Mouse (Mus musculus) myocyte (in vitro differentiated cells): ENCODE measurements around the gene Hnrnpul1. TPM values are rescaled to one million over a fixed set of nuclear protein-coding genes. Genes with fewer than 3 reads are reported as not detected.

Experiments used
- H3K27me3 ChIP-seq: one replicate; pipeline ENCODE4 v1.6.1; 2011; ENCODE audit not compliant: control insufficient read depth, insufficient read depth, insufficient read length
- H3K36me3 ChIP-seq: one replicate; pipeline ENCODE4 v1.6.1; 2011; ENCODE audit not compliant: control insufficient read depth, insufficient read depth
- H3K4me2 ChIP-seq: one replicate; pipeline ENCODE4 v1.6.1; 2011; ENCODE audit warnings: low read depth, control low read depth
- H3K4me3 ChIP-seq: one replicate; pipeline ENCODE4 v1.5.1; 2011; ENCODE audit warnings: mild to moderate bottlenecking, control low read depth, moderate library complexity
- H3K79me2 ChIP-seq: one replicate; pipeline ENCODE4 v1.6.1; 2011; ENCODE audit not compliant: control insufficient read depth, insufficient read depth
- H3ac ChIP-seq: one replicate; pipeline ENCODE4 v1.6.1; 2011; ENCODE audit not compliant: control insufficient read depth, insufficient read length
- CEBPB ChIP-seq: IDR thresholded peaks from 2 replicates; pipeline ENCODE4 v1.6.1; 2011; ENCODE audit warnings: mild to moderate bottlenecking, moderate library complexity; ENCODE audit not compliant: poor library complexity, insufficient read depth, severe bottlenecking
- E2F4 ChIP-seq: IDR thresholded peaks from one replicate; pipeline ENCODE4 v1.6.1; 2011; ENCODE audit warnings: mild to moderate bottlenecking, control low read depth, moderate library complexity; ENCODE audit not compliant: insufficient read depth
- MAX ChIP-seq: IDR thresholded peaks from one replicate; pipeline ENCODE4 v1.6.1; 2011; ENCODE audit warnings: low read depth, mild to moderate bottlenecking, control low read depth
- MYOD1 ChIP-seq, 3 experiments: IDR thresholded peaks; one replicate each; pipeline ENCODE4 v1.6.1; 2011; ENCODE audit warnings: control low read depth in 2 of 3, low read depth in 2 of 3, mild to moderate bottlenecking in 2 of 3, moderate library complexity in 1 of 3; ENCODE audit not compliant: insufficient read length in 2 of 3, control insufficient read depth in 1 of 3
- MYOG ChIP-seq, 3 experiments: IDR thresholded peaks; one replicate each; pipeline ENCODE4 v1.6.1; 2011; ENCODE audit warnings: control low read depth in 2 of 3, low read depth in 2 of 3, mild to moderate bottlenecking in 2 of 3; ENCODE audit not compliant: insufficient read length in 2 of 3, control insufficient read depth in 1 of 3, insufficient read depth in 1 of 3
- POLR2A ChIP-seq: IDR thresholded peaks from one replicate; pipeline ENCODE4 v1.6.1; 2011; ENCODE audit warnings: low read depth, mild to moderate bottlenecking, control low read depth, moderate library complexity; ENCODE audit not compliant: insufficient read length
- POLR2AphosphoS2 ChIP-seq: IDR thresholded peaks from one replicate; pipeline ENCODE4 v1.6.1; 2011; ENCODE audit warnings: low read depth, control low read depth; ENCODE audit not compliant: insufficient read length
- REST ChIP-seq: IDR thresholded peaks from one replicate; pipeline ENCODE4 v1.6.1; 2011; ENCODE audit warnings: mild to moderate bottlenecking, control low read depth, moderate library complexity; ENCODE audit not compliant: insufficient read depth, insufficient read length
- SRF ChIP-seq: IDR thresholded peaks from one replicate; pipeline ENCODE4 v1.6.1; 2011; ENCODE audit warnings: low read depth; ENCODE audit not compliant: control insufficient read depth, insufficient read length
- TCF12 ChIP-seq: IDR thresholded peaks from one replicate; pipeline ENCODE4 v1.6.1; 2011; ENCODE audit warnings: mild to moderate bottlenecking, control low read depth; ENCODE audit not compliant: poor library complexity, insufficient read depth, severe bottlenecking
- TCF3 ChIP-seq: IDR thresholded peaks from one replicate; pipeline ENCODE4 v1.6.1; 2011; ENCODE audit warnings: low read depth, control low read depth; ENCODE audit not compliant: insufficient read length
- USF1 ChIP-seq: IDR thresholded peaks from one replicate; pipeline ENCODE4 v1.6.1; 2011; ENCODE audit warnings: low read depth, mild to moderate bottlenecking, control low read depth, moderate library complexity
- polyA plus RNA-seq: library from polyadenylated mRNA; unstranded; fragments of >200 nt; fragmentation: generic; extraction: Trizol; gene quantifications from one replicate; pipeline ENCODE4 v1.2.1, GENCODE M21; 2012; ENCODE audit warnings: missing spikeins

The Hnrnpul1 gene
- polyA plus RNA-seq, 1 experiment: 76.2 TPM

GRCm38 (mm10) chr7:25703793-25704494 is 50.6 kb downstream of the Hnrnpul1 start:
- Histone ChIP-seq H3ac (no peak overlapping the region), H3K4me3 (no peak overlapping the region), H3K4me2 (no peak overlapping the region), H3K27me3 (no peaks in the 10 kb centered on the region), H3K36me3 (peaks cover 19% of the 10 kb centered on the region), H3K79me2 (no peaks in the 10 kb centered on the region)
- TF ChIP-seq SRF: no peak
- TF ChIP-seq POLR2AphosphoS2: no peak
- TF ChIP-seq TCF3: no peak
- TF ChIP-seq MAX: no peak
- no peak for TF ChIP-seq TCF12
- no peak for TF ChIP-seq E2F4
- no peak for TF ChIP-seq REST
- TF ChIP-seq MYOD1 (IDR thresholded peaks at IDR 0.05; ENCODE audit: control insufficient read depth in 1 of 3, insufficient read length in 2 of 3, low read depth in 2 of 3): no peak
- no peak for TF ChIP-seq POLR2A
- TF ChIP-seq CEBPB: no peak
- no peak for TF ChIP-seq MYOG (IDR thresholded peaks at IDR 0.05; ENCODE audit: control insufficient read depth in 1 of 3, insufficient read depth in 1 of 3, insufficient read length in 2 of 3, low read depth in 2 of 3)
- TF ChIP-seq USF1: no peak

- no peaks in the 10 kb centered on the region for H3K79me2 ChIP-seq
- H3K4me2 ChIP-seq: no peak overlapping the region
- H3K4me3 ChIP-seq: no peak overlapping the region
- peaks cover 24% of the 10 kb centered on the region for H3K36me3 ChIP-seq
- H3ac ChIP-seq: no peak overlapping the region
- TF ChIP-seq MYOD1 (IDR thresholded peaks at IDR 0.05; ENCODE audit: control insufficient read depth in 1 of 3, insufficient read length in 2 of 3, low read depth in 2 of 3) (no peak), POLR2A (no peak), TCF12 (no peak), MAX (no peak), TCF3 (no peak), MYOG (IDR thresholded peaks at IDR 0.05; ENCODE audit: control insufficient read depth in 1 of 3, insufficient read depth in 1 of 3, insufficient read length in 2 of 3, low read depth in 2 of 3) (no peak), USF1 (no peak), E2F4 (no peak)
- no peaks in the 10 kb centered on the region for H3K27me3 ChIP-seq
Observed at GRCm38 (mm10) chr7:25702350-25702749, 52.2 kb downstream of the Hnrnpul1 start.

GRCm38 (mm10) chr7:25700732-25701131 is 53.8 kb downstream of the Hnrnpul1 start:
- TF ChIP-seq SRF (no peak), CEBPB (no peak), REST (no peak), TCF3 (no peak)
- H3K36me3 ChIP-seq: peaks cover 27% of the 10 kb centered on the region

GRCm38 (mm10) chr7:25699851-25700250 is 54.7 kb downstream of the Hnrnpul1 start:
- Histone ChIP-seq H3K27me3 (no peaks in the 10 kb centered on the region), H3ac (no peak overlapping the region), H3K4me2 (no peak overlapping the region), H3K4me3 (no peak overlapping the region), H3K36me3 (peaks cover 32% of the 10 kb centered on the region), H3K79me2 (no peaks in the 10 kb centered on the region)
- TF ChIP-seq MYOD1 (IDR thresholded peaks at IDR 0.05; ENCODE audit: control insufficient read depth in 1 of 3, insufficient read length in 2 of 3, low read depth in 2 of 3) (no peak), E2F4 (no peak), REST (no peak), TCF12 (no peak), POLR2AphosphoS2 (no peak), SRF (no peak), TCF3 (no peak)

More at GRCm38 (mm10) chr7:25700732-25701131, 53.8 kb downstream of the Hnrnpul1 start:
- Histone ChIP-seq H3K4me2 (no peak overlapping the region), H3K27me3 (no peaks in the 10 kb centered on the region), H3K79me2 (no peaks in the 10 kb centered on the region), H3K4me3 (no peak overlapping the region), H3ac (no peak overlapping the region)

GRCm38 (mm10) chr7:25694104-25694503 is 60.5 kb downstream of the Hnrnpul1 start:
- TF ChIP-seq TCF3: no peak
- TF ChIP-seq POLR2A: no peak
- no peak overlapping the region for H3K4me3 ChIP-seq
- H3K4me2 ChIP-seq: no peak overlapping the region
- peaks cover 16% of the 10 kb centered on the region for H3K36me3 ChIP-seq
- H3K79me2 ChIP-seq: peaks cover 11% of the 10 kb centered on the region
- no peaks in the 10 kb centered on the region for H3K27me3 ChIP-seq
- H3ac ChIP-seq: no peak overlapping the region
